In the genomic region with DNA sequence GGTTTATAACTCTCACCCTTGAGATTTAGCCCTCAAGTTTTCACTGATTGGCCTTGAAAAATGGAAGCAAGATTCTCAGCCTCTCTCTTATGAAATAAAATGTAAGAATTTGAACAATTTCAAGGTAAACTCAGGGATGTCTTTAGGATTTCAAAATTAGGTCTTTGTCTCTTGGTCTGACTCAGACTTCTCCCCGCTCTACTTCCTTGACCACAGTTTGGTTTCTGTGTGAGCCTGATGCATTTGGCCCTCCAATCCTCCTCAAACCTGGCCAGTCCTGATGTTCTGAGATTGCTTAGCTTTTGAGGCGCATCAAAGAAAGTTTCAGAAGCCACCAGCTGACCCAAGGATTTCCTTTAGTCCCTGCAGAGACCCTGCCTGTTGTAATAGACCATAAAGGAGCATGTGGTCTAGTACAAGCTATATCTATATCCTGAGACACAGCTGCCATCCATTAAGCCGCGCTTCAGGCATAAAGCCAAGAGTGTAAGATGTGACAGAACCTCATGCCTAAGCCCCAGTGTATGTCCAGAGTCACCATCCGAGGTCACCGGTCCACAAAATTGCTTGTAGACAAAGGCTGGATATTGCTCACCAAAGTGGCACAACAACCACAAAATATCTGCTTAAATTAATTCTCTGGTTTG, we compare ENCODE assay signal across 15 mouse cellular contexts.
"Had no signal": no experiment of that assay in that cellular context is flagged by ENCODE, and none has a peak within 500 bp of the region (broad histone marks: within the 10 kb centered on the region; RNA-seq: fewer than 3 reads in every experiment).

No protein-coding gene starts in this region.

- H3K9me3 ChIP-seq: limb, embryonic 13.5 days; liver, embryonic 15.5 days; megakaryocyte, embryonic 14.5 days; midbrain, embryonic 15.5 days; neural tube, embryonic 12.5 days had no signal

- H3K27me3 ChIP-seq: limb, embryonic 13.5 days; liver, embryonic 15.5 days; midbrain, embryonic 15.5 days; neural tube, embryonic 12.5 days had no signal

- H3K9ac ChIP-seq: limb, embryonic 13.5 days; liver, embryonic 15.5 days; midbrain, embryonic 15.5 days; neural tube, embryonic 12.5 days had no signal

- H3K4me1 ChIP-seq: liver, embryonic 15.5 days; midbrain, embryonic 15.5 days; neural tube, embryonic 12.5 days had no signal

- H3K27ac ChIP-seq: layer of hippocampus, adult 2 months; limb, embryonic 13.5 days; liver, embryonic 15.5 days; macrophage; midbrain, embryonic 15.5 days; neural tube, embryonic 12.5 days had no signal

- H3K36me3 ChIP-seq: limb, embryonic 13.5 days; liver, embryonic 15.5 days; midbrain, embryonic 15.5 days; neural tube, embryonic 12.5 days had no signal

- H3K4me3 ChIP-seq: layer of hippocampus, adult 2 months; limb, embryonic 13.5 days; liver, embryonic 15.5 days; megakaryocyte, embryonic 14.5 days; midbrain, embryonic 15.5 days; neural tube, embryonic 12.5 days had no signal

- ATAC-seq: midbrain, embryonic 15.5 days had no signal

- DNase-seq: kidney, adult 18-20 months; kidney, postnatal 10 days; kidney, postnatal 4 days; lung, adult 2 months; right cerebral cortex, postnatal 25 days; thymus, postnatal 36 days had no signal

- H3K4me2 ChIP-seq: limb, embryonic 13.5 days; liver, embryonic 11.5 days; liver, embryonic 15.5 days; midbrain, embryonic 11.5 days; midbrain, embryonic 15.5 days; neural tube, embryonic 12.5 days had no signal
